Mouse (Mus musculus) heart, embryonic 11.5 days (tissue): ENCODE results near the gene Asgr2. TPM values are rescaled to one million over a fixed set of nuclear protein-coding genes. Genes with fewer than 3 reads are reported as not detected.
A peak's percentile ranks its signal among the peaks of the same experiment; 100 is the strongest.
"Not testable (repeated sequence)": the region's sequence is repeated elsewhere in the genome, so short reads cannot be mapped to it uniquely, and the experiment has no call there.

Experiments used
- ATAC-seq: fragments of 200-750 bp; cut with Nextera tagmentation; replicated peaks from 2 replicates; pipeline ENCODE4 v1.8.0; 2017; ENCODE audit warnings: moderate library complexity; ENCODE audit not compliant: insufficient number of reproducible peaks, low FRiP score, low TSS enrichment
- H3K27ac ChIP-seq: fragments of 300-500 bp; sonication (generic); 2 replicates; pipeline ENCODE4 v1.5.1; 2014; ENCODE audit warnings: mild to moderate bottlenecking, low read depth, low read length
- H3K27me3 ChIP-seq: fragments of 300-500 bp; sonication (generic); 2 replicates; pipeline ENCODE4 v1.6.1; 2014; ENCODE audit warnings: mild to moderate bottlenecking, low read length, mixed read lengths; ENCODE audit not compliant: control insufficient read depth, insufficient read depth
- H3K36me3 ChIP-seq: fragments of 300-500 bp; sonication (generic); 2 replicates; pipeline ENCODE4 v1.6.1; 2014; ENCODE audit warnings: mild to moderate bottlenecking, low read length, moderate library complexity, mixed read lengths; ENCODE audit not compliant: control insufficient read depth, insufficient read depth
- H3K4me1 ChIP-seq: fragments of 300-500 bp; sonication (generic); 2 replicates; pipeline ENCODE4 v1.6.1; 2014; ENCODE audit warnings: low read length; ENCODE audit not compliant: control insufficient read depth, insufficient read depth
- H3K4me2 ChIP-seq: fragments of 300-500 bp; sonication (generic); 2 replicates; pipeline ENCODE4 v1.6.1; 2014; ENCODE audit warnings: mild to moderate bottlenecking, moderate library complexity
- H3K4me3 ChIP-seq: fragments of 300-500 bp; sonication (generic); 2 replicates; pipeline ENCODE4 v1.5.1; 2014; ENCODE audit warnings: low read depth, low read length
- H3K9ac ChIP-seq: fragments of 300-500 bp; sonication (generic); 2 replicates; pipeline ENCODE4 v1.6.1; 2014; ENCODE audit warnings: mild to moderate bottlenecking, low read depth, low read length, moderate library complexity
- H3K9me3 ChIP-seq: fragments of 300-500 bp; sonication (generic); replicated peaks from 2 replicates; pipeline ENCODE4 v1.6.1; 2016; ENCODE audit warnings: low read length; ENCODE audit not compliant: control insufficient read depth
- WGBS: fragments of 180-500 bp; shearing (Covaris S2); extraction: QIAGEN DNeasy Blood & Tissue Kit; methylation state at CpG from one replicate; pipeline ENCODE4 v1.1.7; 2014; ENCODE audit not compliant: insufficient replicate concordance; 5-methylcytosine and 5-hydroxymethylcytosine counted together
- polyA plus RNA-seq: library from polyadenylated mRNA; unstranded; fragments of >200 nt; fragmentation: Nextera tagmentation; extraction: Ambion mirVana; gene quantifications from 2 replicates; pipeline ENCODE4 v1.2.1, GENCODE M21; 2014

Gene Asgr2
- polyA plus RNA-seq, 1 experiment from 2014 or later, result 0.57 TPM

GRCm38 (mm10) chr11:70057805-70058204 is 34.6 kb upstream of the Asgr2 start:
- Histone ChIP-seq H3K9ac (no peak overlapping the region), H3K27ac (no peak overlapping the region), H3K4me2 (no peak overlapping the region), H3K4me3 (no peak overlapping the region), H3K27me3 (no peaks in the 10 kb centered on the region), H3K9me3 (no peaks in the 10 kb centered on the region), H3K36me3 (no peaks in the 10 kb centered on the region), H3K4me1 (0 out of 2 replicates have a peak, but pooled peaks cover 4% of the 10 kb centered on the region)
- 86% methylated on average over 9 of the region's 9 CpGs for WGBS
- no peak for ATAC-seq

GRCm38 (mm10) chr11:70059930-70060329 is 32.5 kb upstream of the Asgr2 start:
- WGBS, result 38% methylated on average over 6 of the region's 6 CpGs
- no peak for ATAC-seq

GRCm38 (mm10) chr11:70063053-70063452 is 29.4 kb upstream of the Asgr2 start:
- Histone ChIP-seq H3K36me3 (no peaks in the 10 kb centered on the region), H3K9me3 (no peaks in the 10 kb centered on the region), H3K4me1 (peaks cover 5% of the 10 kb centered on the region; the same call in 1 of the 2 replicates), H3K4me3 (no peak overlapping the region), H3K4me2 (no peak overlapping the region), H3K27ac (no peak overlapping the region), H3K27me3 (no peaks in the 10 kb centered on the region), H3K9ac (no peak overlapping the region)
- WGBS, result 63% methylated on average over 3 of the region's 3 CpGs
- no peak for ATAC-seq

More at GRCm38 (mm10) chr11:70059930-70060329, 32.5 kb upstream of the Asgr2 start:
- Histone ChIP-seq H3K9me3 (no peaks in the 10 kb centered on the region), H3K4me2 (no peak overlapping the region), H3K9ac (no peak overlapping the region), H3K4me1 (0 out of 2 replicates have a peak, but pooled peaks cover 4% of the 10 kb centered on the region), H3K36me3 (no peaks in the 10 kb centered on the region), H3K27me3 (no peaks in the 10 kb centered on the region), H3K4me3 (no peak overlapping the region), H3K27ac (no peak overlapping the region)

- no peak for ATAC-seq
- H3K4me3 ChIP-seq, result no peak overlapping the region
- no peaks in the 10 kb centered on the region for H3K9me3 ChIP-seq
- no peak overlapping the region for H3K4me2 ChIP-seq
- H3K36me3 ChIP-seq, result no peaks in the 10 kb centered on the region
- whole genome bisulfite sequencing, result 35% methylated on average over 4 of the region's 4 CpGs
- no peaks in the 10 kb centered on the region for H3K27me3 ChIP-seq
- no peak overlapping the region for H3K9ac ChIP-seq
- H3K4me1 ChIP-seq, result peaks cover 5% of the 10 kb centered on the region; the same call in 1 of the 2 replicates
- no peak overlapping the region for H3K27ac ChIP-seq
Observed at GRCm38 (mm10) chr11:70066701-70067100, 25.7 kb upstream of the Asgr2 start.

- no peak for ATAC-seq
- Histone ChIP-seq H3K36me3 (no peaks in the 10 kb centered on the region), H3K4me3 (no peak overlapping the region), H3K9me3 (no peaks in the 10 kb centered on the region), H3K4me2 (no peak overlapping the region), H3K27me3 (no peaks in the 10 kb centered on the region; the same call in 1 of the 2 replicates), H3K4me1 (peaks cover 5% of the 10 kb centered on the region; the same call in 1 of the 2 replicates), H3K9ac (no peak overlapping the region), H3K27ac (no peak overlapping the region)
- WGBS, result 62% methylated on average over 3 of the region's 3 CpGs
Observed at GRCm38 (mm10) chr11:70068245-70068644, 24.2 kb upstream of the Asgr2 start.

- peaks cover 7% of the 10 kb centered on the region; the same call in 1 of the 2 replicates for H3K4me1 ChIP-seq
- no peak overlapping the region for H3K4me2 ChIP-seq
- H3K9ac ChIP-seq, result no peak overlapping the region
- H3K36me3 ChIP-seq, result no peaks in the 10 kb centered on the region
- ATAC-seq, result no peak
- no peaks in the 10 kb centered on the region; the same call in 1 of the 2 replicates for H3K27me3 ChIP-seq
- H3K27ac ChIP-seq, result no peak overlapping the region
- H3K4me3 ChIP-seq, result no peak overlapping the region
- H3K9me3 ChIP-seq, result no peaks in the 10 kb centered on the region
- WGBS, result 69% methylated on average over 6 of the region's 6 CpGs
Observed at GRCm38 (mm10) chr11:70070057-70070456, 22.4 kb upstream of the Asgr2 start.

- not testable (repeated sequence) for H3K4me1 ChIP-seq, ATAC-seq, H3K27ac ChIP-seq, H3K4me2 ChIP-seq, H3K36me3 ChIP-seq, H3K9me3 ChIP-seq, H3K27me3 ChIP-seq, H3K4me3 ChIP-seq, H3K9ac ChIP-seq
- WGBS, result 84% methylated on average over 3 of the region's 3 CpGs
Observed at GRCm38 (mm10) chr11:70070603-70071002, 21.8 kb upstream of the Asgr2 start.

GRCm38 (mm10) chr11:70074379-70075071 is 17.9 kb upstream of the Asgr2 start:
- Histone ChIP-seq H3K9me3 (no peaks in the 10 kb centered on the region), H3K4me3 (no peak overlapping the region), H3K27ac (peak overlapping the region; percentile 87; the same call in 1 of the 2 replicates), H3K36me3 (no peaks in the 10 kb centered on the region), H3K4me2 (peak overlapping the region; percentile 46), H3K4me1 (0 out of 2 replicates have a peak, but pooled peaks cover 2% of the 10 kb centered on the region), H3K9ac (no peak overlapping the region), H3K27me3 (no peaks in the 10 kb centered on the region; the same call in 1 of the 2 replicates)
- 30% methylated on average over 17 of the region's 17 CpGs for WGBS
- ATAC-seq, result peak; percentile 44; the same call in 1 of the 2 replicates
